Mouse (Mus musculus): ENCODE results near the gene Dhx8. TPM values are rescaled to one million over a fixed set of nuclear protein-coding genes. Genes with fewer than 3 reads are reported as not detected.
A peak's percentile ranks its signal among the peaks of the same experiment; 100 is the strongest.

Gene Dhx8
- polyA plus RNA-seq, 1 experiment from 2014 or later = 37.1 TPM

- Histone ChIP-seq H3K36me3 (peaks cover 95% of the 10 kb centered on the region), H3K4me3 (no peak overlapping the region), H3K4me1 (replicated peaks) (no peaks in the 10 kb centered on the region), H3K27ac (no peak overlapping the region), H3K27me3 (ENCODE audit: insufficient read depth, poor library complexity, severe bottlenecking) (no peaks in the 10 kb centered on the region), H3K9me3 (no peaks in the 10 kb centered on the region)
- 94% methylated on average over 3 of the region's 3 CpGs for WGBS
- DNase-seq (ENCODE audit: low spot score) = no peak
These were observed 26.8 kb downstream of the Dhx8 start for GRCm38 (mm10) chr11:101759530-101759929.

- Histone ChIP-seq H3K9me3 (no peaks in the 10 kb centered on the region), H3K27ac (no peak overlapping the region), H3K4me1 (replicated peaks) (peaks cover 11% of the 10 kb centered on the region; the same call in 1 of the 2 replicates), H3K27me3 (ENCODE audit: insufficient read depth, poor library complexity, severe bottlenecking) (no peaks in the 10 kb centered on the region), H3K4me3 (no peak overlapping the region), H3K36me3 (peaks cover 97% of the 10 kb centered on the region)
- DNase-seq (ENCODE audit: low spot score) = peak; percentile 30
- WGBS = 67% methylated on average over 7 of the region's 7 CpGs
These were observed 31.0 kb downstream of the Dhx8 start for GRCm38 (mm10) chr11:101763723-101764122.

- peaks cover 97% of the 10 kb centered on the region for H3K36me3 ChIP-seq
- H3K9me3 ChIP-seq = no peaks in the 10 kb centered on the region
- peaks cover 8% of the 10 kb centered on the region; the same call in 1 of the 2 replicates for H3K27me3 ChIP-seq (ENCODE audit: insufficient read depth, poor library complexity, severe bottlenecking)
- no peak overlapping the region for H3K4me3 ChIP-seq
- WGBS = 93% methylated on average over 8 of the region's 8 CpGs
- no peak for DNase-seq (ENCODE audit: low spot score)
- H3K4me1 ChIP-seq (replicated peaks) = peaks cover 11% of the 10 kb centered on the region; the same call in 1 of the 2 replicates
- no peak overlapping the region for H3K27ac ChIP-seq
These were observed 31.8 kb downstream of the Dhx8 start for GRCm38 (mm10) chr11:101764546-101764945.

DNA sequence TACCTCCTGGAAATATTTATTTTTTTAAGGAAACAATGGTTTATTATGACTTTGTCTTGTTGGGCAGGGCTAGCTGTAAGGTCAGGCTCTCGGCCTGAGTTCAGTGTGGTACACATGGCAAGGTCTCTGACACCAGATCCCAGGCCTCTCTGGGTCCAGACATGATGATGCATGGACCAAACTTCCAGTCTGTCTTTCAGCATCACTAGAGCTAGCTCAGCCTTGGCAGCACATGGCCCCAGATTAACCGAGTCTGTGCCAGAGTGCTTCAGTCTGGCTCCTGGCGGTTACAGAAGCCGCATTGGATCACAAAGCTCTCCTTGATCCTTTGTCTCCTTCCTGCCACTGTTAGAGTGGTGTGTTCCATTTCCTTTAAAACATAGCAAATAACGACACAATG, 34.6 kb downstream of the Dhx8 start:
- no peaks in the 10 kb centered on the region for H3K9me3 ChIP-seq
- 63% methylated on average over 5 of the region's 5 CpGs for WGBS
- H3K27ac ChIP-seq = no peak overlapping the region
- DNase-seq (ENCODE audit: low spot score) = no peak
- H3K4me1 ChIP-seq (replicated peaks) = peaks cover 25% of the 10 kb centered on the region
- peaks cover 36% of the 10 kb centered on the region for H3K27me3 ChIP-seq (ENCODE audit: insufficient read depth, poor library complexity, severe bottlenecking)
- no peak overlapping the region for H3K4me3 ChIP-seq
- H3K36me3 ChIP-seq = peaks cover 79% of the 10 kb centered on the region

- WGBS = 94% methylated on average over 6 of the region's 6 CpGs
- no peak for DNase-seq (ENCODE audit: low spot score)
- no peak overlapping the region for H3K27ac ChIP-seq
- peaks cover 69% of the 10 kb centered on the region for H3K36me3 ChIP-seq
- H3K9me3 ChIP-seq = no peaks in the 10 kb centered on the region
- peaks cover 49% of the 10 kb centered on the region for H3K27me3 ChIP-seq (ENCODE audit: insufficient read depth, poor library complexity, severe bottlenecking)
- no peak overlapping the region for H3K4me3 ChIP-seq
- H3K4me1 ChIP-seq (replicated peaks) = peaks cover 37% of the 10 kb centered on the region
These were observed 36.0 kb downstream of the Dhx8 start for GRCm38 (mm10) chr11:101768721-101769120.

- Histone ChIP-seq H3K27ac (no peak overlapping the region), H3K9me3 (no peaks in the 10 kb centered on the region), H3K4me3 (no peak overlapping the region), H3K27me3 (ENCODE audit: insufficient read depth, poor library complexity, severe bottlenecking) (peaks cover 65% of the 10 kb centered on the region), H3K4me1 (replicated peaks) (peaks cover 39% of the 10 kb centered on the region), H3K36me3 (peaks cover 56% of the 10 kb centered on the region)
- no peak for DNase-seq (ENCODE audit: low spot score)
- WGBS = 86% methylated on average over 12 of the region's 12 CpGs
These were observed 37.5 kb downstream of the Dhx8 start for GRCm38 (mm10) chr11:101770266-101770665.

GRCm38 (mm10) chr11:101772027-101772426, 39.3 kb downstream of the Dhx8 start:
- Histone ChIP-seq H3K4me3 (peak overlapping the region; percentile 28), H3K27me3 (ENCODE audit: insufficient read depth, poor library complexity, severe bottlenecking) (peaks cover 82% of the 10 kb centered on the region), H3K4me1 (replicated peaks) (peaks cover 39% of the 10 kb centered on the region), H3K27ac (peak overlapping the region; percentile 19; the same call in 1 of the 2 replicates), H3K36me3 (peaks cover 39% of the 10 kb centered on the region), H3K9me3 (no peaks in the 10 kb centered on the region)
- WGBS = 5% methylated on average over 5 of the region's 5 CpGs
- no peak for DNase-seq (ENCODE audit: low spot score)

DNA sequence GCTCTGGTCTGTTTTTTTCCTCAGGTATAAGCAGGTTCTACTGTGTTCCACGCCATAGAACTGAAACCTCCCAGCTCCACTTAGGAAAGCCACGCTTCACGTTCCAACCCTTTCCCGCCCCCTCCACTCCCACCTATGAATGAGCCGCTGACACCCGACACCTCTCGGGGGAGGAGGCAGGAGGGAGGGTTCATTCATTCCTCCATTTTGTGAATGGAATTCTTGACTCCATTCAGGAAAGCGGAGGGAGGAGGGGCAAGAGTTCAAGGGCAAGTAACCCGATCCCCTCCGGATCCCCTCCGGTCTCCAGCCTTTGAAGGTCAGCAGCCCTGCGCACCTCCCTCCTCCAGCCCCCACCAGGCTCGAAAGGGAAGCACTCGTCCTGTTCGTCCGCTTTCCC, 39.7 kb downstream of the Dhx8 start:
- 0 out of 2 replicates have a peak overlapping the region, but pooled peaks have one; percentile 19 for H3K27ac ChIP-seq
- H3K9me3 ChIP-seq = no peaks in the 10 kb centered on the region
- peaks cover 36% of the 10 kb centered on the region for H3K4me1 ChIP-seq (replicated peaks)
- DNase-seq (ENCODE audit: low spot score) = peak; percentile 88
- WGBS = under 1% methylated on average over 16 of the region's 16 CpGs
- H3K27me3 ChIP-seq (ENCODE audit: insufficient read depth, poor library complexity, severe bottlenecking) = peaks cover 86% of the 10 kb centered on the region
- peaks cover 34% of the 10 kb centered on the region for H3K36me3 ChIP-seq
- peak overlapping the region; percentile 28 for H3K4me3 ChIP-seq

DNA sequence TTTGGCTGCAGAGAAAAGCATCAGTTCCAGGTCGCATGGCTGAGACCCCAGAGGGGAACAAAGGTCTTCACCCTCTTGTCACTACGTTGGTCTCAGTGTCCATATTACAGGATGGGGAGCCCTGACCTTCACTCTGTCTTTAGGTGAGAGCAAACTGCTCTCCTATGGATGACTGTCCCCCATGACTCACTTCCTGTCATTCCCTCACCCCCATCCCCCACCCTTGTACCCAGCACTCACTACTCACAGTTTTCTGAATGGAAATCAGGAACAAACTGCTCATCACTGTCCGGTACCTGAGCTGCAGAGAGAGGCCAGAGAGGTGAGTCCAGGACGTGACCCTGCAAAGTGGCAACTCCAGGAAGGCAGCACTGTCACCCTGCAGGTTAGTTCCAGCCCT, 44.1 kb downstream of the Dhx8 start:
- Histone ChIP-seq H3K4me1 (replicated peaks) (peaks cover 36% of the 10 kb centered on the region), H3K4me3 (no peak overlapping the region), H3K27me3 (ENCODE audit: insufficient read depth, poor library complexity, severe bottlenecking) (peaks cover 93% of the 10 kb centered on the region), H3K9me3 (no peaks in the 10 kb centered on the region), H3K27ac (no peak overlapping the region), H3K36me3 (0 out of 2 replicates have a peak, but pooled peaks cover 3% of the 10 kb centered on the region)
- 69% methylated on average over 4 of the region's 4 CpGs for WGBS
- no peak for DNase-seq (ENCODE audit: low spot score)

GRCm38 (mm10) chr11:101783135-101783534, 50.4 kb downstream of the Dhx8 start:
- DNase-seq (ENCODE audit: low spot score) = no peak
- Histone ChIP-seq H3K9me3 (no peaks in the 10 kb centered on the region), H3K27me3 (ENCODE audit: insufficient read depth, poor library complexity, severe bottlenecking) (peaks cover 95% of the 10 kb centered on the region), H3K4me3 (no peak overlapping the region), H3K36me3 (no peaks in the 10 kb centered on the region), H3K4me1 (replicated peaks) (peaks cover 38% of the 10 kb centered on the region), H3K27ac (no peak overlapping the region)
- WGBS = 63% methylated on average over 1 of the region's 1 CpGs

- no peak for DNase-seq (ENCODE audit: low spot score)
- H3K27me3 ChIP-seq (ENCODE audit: insufficient read depth, poor library complexity, severe bottlenecking) = peaks cover 95% of the 10 kb centered on the region
- WGBS = 37% methylated on average over 9 of the region's 9 CpGs
- H3K27ac ChIP-seq = no peak overlapping the region
- H3K36me3 ChIP-seq = no peaks in the 10 kb centered on the region
- H3K4me3 ChIP-seq = peak overlapping the region; percentile 69
- H3K4me1 ChIP-seq (replicated peaks) = peaks cover 36% of the 10 kb centered on the region
- H3K9me3 ChIP-seq = no peaks in the 10 kb centered on the region
These were observed 50.9 kb downstream of the Dhx8 start for GRCm38 (mm10) chr11:101783584-101783983.

DNA sequence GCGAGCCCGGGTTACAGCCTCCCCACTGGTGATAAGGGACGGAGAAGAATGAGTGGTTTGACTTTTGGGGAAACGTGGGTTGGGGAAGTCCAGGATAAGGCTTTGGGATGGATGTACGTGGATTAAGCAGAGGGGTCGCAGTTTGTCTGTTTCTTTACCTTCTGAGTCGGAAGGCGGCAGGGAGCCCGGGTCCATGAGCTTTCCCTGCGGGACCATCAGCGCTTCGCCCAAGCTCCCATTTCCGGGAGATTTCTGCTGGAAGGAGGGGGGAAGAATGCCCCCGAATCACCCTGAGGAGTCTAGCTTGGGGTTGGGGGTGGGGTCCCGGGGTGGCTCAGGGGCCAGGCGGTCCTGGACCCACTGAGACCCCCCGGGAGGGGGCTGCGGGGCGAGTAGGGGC, 51.4 kb downstream of the Dhx8 start:
- peak; percentile 34 for DNase-seq (ENCODE audit: low spot score)
- Histone ChIP-seq H3K4me1 (replicated peaks) (peaks cover 36% of the 10 kb centered on the region), H3K4me3 (peak overlapping the region; percentile 69), H3K9me3 (no peaks in the 10 kb centered on the region), H3K27ac (peak overlapping the region; percentile 87), H3K27me3 (ENCODE audit: insufficient read depth, poor library complexity, severe bottlenecking) (peaks cover 97% of the 10 kb centered on the region), H3K36me3 (no peaks in the 10 kb centered on the region)
- 2% methylated on average over 19 of the region's 19 CpGs for WGBS

DNA sequence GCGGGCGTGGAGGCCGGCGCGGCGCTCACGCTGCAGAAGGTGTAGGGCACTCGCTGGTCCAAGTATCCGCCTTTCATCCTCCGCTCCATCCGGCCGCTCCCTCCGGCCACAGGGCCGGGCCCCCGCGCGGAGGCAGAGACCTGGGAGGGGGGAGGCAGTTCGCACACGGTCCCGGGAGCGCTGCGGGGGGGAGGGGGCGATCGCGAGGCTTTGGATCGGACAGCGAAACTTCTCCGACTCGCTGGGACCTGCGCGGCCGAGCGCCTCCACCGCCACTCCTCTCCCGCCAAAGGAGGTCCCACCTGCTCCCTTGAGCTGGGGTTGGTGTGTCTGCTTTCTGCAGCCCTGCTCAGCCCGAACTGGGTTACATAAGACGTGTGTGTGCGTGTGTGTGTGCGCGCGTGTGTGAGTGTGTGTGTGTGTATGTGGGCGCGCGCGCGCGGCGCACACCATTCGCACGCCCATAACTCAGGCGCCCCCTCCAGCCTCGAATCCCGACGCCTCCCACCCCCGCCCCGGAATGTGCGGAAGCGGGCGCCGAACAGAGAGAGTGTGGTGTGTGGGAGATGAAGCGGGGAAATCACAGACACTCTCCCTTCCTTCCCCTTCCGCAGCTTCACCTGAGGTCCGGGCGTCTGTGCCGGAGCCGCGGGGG, 51.9 kb downstream of the Dhx8 start:
- Histone ChIP-seq H3K9me3 (no peaks in the 10 kb centered on the region), H3K4me3 (peak overlapping the region; percentile 69), H3K27me3 (ENCODE audit: insufficient read depth, poor library complexity, severe bottlenecking) (peaks cover 100% of the 10 kb centered on the region), H3K36me3 (no peaks in the 10 kb centered on the region), H3K4me1 (replicated peaks) (peaks cover 36% of the 10 kb centered on the region), H3K27ac (peak overlapping the region; percentile 87)
- WGBS = under 1% methylated on average over 67 of the region's 67 CpGs
- DNase-seq (ENCODE audit: low spot score) = no peak

Measured in hindbrain, embryonic 10.5 days (tissue).